Mouse (Mus musculus): ENCODE results near the gene Ltb.

GRCm38 (mm10) chr17:35201128-35201527, 6.9 kb downstream of the Ltb start:
- no peak for TF ChIP-seq CTCF (IDR thresholded peaks at IDR 0.05; ENCODE audit: borderline replicate concordance, extremely low read depth, insufficient read depth, insufficient read length)
- no peak for TF ChIP-seq POLR2A (IDR thresholded peaks at IDR 0.05; ENCODE audit: borderline replicate concordance, extremely low read depth, insufficient read depth, insufficient read length, poor library complexity, severe bottlenecking)

Measured in brain, embryonic 14.5 days (tissue).